Mouse (Mus musculus) brain, embryonic 18.5 days (tissue): ENCODE measurements around the gene Auts2.

Experiments used
- DNase-seq: peaks from one replicate; pipeline ENCODE4 v3.0.0-alpha.2; 2012; ENCODE audit warnings: low read depth, low spot score

Gene Auts2

DNA sequence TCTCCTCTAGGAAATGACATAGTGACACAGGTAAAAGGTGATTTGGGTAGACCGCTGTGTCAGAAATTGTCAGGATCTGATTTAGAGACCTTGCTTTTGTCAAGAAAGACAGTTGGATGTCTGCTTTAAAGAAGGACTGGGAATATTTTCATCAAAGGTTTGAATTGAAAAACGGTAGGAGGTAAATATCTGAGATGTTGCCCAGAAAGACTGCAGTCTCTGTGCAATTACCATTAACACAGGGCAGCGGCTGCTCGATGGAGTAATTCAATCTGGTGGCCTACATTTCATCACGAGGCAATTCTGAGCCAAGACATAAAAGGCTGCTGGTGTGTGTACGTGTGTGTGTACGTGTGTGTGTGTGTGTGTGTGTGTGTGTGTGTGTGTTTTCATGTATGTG lies 529.8 kb downstream of the Auts2 start:
- DNase-seq, result no peak

DNA sequence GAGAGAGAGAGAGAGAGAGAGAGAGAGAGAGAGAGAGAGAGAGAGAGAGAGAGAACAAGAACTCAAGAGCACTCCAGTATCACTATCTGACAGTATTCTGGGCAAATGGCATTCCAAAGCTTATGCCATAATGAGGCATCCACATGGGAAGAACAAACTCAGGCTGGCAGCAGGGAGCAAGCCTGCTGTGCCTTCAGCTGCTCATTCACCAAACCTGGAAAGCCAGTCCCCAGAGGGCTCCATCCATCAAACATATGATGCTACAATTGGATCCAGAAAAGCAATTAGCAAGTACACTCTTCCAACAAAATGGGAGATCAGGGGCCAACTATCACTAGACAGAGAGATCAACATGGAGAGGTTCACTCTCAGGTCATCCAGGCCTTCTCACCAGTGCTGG lies 531.3 kb downstream of the Auts2 start:
- DNase-seq, result peak; percentile 45

DNA sequence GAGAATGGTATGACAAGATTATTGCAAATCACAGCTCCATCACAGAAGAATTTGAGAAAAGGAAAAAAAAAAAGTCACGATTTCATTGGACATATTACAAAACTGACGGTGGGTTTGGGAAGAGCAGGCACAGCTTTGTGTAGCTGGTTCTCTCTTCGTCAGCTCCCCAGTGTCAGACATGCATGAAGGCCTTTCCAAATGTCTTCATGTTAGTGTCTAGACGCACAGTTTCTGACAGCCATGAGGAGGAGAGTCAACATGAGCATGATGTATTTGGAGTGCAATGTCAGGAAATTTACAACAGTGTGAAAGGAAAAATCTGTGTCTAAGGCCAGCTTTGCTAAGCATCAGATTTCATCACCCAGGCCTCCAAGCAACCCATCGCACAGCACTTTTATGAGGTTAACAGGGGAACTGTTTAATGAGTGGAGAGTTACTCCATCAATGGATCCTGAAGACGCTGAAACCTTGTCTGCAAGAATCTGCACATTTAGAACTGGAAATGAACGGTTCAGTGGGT lies 534.4 kb downstream of the Auts2 start:
- DNase-seq, result peak; percentile 59

DNA sequence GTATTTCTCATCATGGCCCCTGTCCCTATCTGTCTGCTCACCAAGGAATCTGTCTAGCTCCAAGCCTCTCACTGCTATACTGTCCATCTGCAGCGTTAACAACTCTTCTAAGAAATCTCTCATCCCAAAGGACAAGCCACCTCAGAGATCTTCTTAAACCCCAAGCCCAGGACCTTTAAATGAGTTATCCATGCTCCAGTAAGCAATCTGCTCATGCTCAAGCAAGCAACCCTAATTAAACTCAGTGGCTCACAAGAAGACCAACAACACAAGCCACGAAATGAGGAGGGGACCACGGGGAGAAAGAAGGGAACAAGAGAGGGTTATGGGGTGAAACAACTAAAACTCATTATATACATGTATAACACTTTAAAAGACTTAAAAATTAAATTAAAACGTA lies 535.2 kb downstream of the Auts2 start:
- no peak for DNase-seq

DNA sequence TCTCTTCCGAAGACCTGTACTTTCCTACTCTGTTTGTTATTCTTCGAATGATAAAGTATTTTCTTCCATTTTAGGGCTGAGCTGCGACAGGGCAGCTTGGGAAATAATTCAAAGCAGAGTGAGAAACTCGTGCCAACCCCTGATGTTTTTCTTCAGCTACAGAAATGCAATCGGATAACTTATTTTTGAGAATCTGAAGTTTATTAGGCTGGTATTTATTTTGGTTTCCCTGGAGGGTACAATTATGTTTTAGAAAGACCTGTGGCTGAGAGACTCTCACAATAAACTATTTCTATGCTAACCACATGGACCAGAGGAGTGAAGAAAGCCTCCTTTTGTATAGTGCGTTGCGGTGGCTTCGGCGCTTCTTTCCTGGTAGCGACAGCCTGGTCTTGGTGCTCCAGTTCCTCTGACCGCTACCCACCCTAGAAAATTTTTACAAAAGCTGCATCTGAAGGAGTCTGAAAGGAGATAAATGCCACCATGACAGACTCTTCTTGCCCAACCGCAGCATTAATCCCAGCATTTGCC lies 550.4 kb downstream of the Auts2 start:
- no peak for DNase-seq

DNA sequence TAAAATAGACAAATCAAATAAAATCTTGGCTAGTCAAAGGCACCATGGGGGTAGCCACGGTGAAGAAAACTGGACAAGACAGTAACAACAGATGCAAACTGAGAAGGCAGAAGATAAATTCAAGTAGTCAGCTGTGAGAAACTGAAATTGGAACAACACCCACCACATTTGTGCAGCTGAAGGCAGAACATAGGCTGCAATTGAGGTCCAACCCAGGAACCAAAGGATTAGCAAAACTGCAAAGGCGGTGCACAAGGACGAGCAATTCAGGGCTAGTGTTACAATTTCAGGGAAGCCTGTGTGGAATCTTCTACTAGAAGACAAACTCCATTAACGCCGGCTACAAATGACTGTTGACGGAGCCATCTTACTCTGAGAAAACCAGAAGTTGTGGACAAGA lies 550.9 kb downstream of the Auts2 start:
- no peak for DNase-seq

DNA sequence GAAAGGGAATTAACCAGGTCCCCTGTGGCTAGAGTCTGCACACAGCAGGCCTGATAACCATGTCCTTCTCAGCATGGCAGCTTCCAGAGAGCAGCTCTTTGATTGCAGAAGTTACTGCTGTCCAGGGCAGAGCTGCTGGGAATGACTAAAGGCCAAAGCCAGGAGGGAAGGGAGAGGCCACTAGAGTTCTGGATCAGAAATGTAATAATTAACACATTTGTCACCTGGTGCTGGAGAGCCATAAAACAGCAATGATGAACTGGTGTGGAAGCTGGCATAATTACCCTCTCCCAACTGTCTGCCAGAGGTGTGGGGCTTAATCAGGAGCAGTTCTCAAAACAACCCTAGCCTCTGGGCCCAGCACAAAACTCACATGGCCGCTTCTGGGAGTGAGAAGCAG lies 552.6 kb downstream of the Auts2 start:
- no peak for DNase-seq

DNA sequence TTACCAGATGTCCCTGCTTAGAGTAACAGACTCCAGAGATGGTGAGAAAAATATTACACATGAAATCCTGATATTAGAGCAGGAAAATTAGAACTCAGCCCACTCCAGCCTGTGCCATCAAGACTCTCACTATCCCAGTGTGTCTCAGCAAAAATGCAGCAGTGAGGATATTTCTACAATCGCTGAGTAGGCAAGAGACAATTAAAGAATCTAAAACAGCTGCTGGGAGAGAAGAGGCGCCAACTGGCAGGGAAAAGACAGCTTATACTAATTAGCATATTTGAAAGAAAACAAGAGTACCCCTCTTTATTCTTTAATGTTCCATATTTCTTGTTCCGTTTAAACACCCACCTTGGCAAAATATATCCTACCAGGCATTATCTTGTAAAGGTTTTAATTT lies 561.7 kb downstream of the Auts2 start:
- no peak for DNase-seq

DNA sequence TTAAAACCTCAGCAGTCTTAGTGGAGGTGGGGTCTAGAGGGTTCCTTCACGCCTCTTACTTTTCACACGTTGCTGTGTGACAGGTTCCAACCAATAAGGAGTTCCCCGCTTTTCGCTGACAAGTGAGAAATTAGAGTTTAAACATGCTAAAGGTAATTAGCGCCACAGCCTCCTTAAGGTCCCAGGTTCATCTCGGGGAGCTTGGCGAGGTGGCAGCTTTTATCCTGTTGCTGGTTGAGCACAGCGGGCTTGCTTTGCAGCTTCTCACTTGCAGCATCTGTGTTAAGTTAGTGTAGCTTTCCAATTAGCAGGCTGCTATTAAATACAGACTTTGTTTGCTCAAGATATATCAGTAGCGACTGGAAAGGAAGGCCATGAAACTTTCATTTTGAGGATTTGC lies 564.2 kb downstream of the Auts2 start:
- DNase-seq, result no peak

DNA sequence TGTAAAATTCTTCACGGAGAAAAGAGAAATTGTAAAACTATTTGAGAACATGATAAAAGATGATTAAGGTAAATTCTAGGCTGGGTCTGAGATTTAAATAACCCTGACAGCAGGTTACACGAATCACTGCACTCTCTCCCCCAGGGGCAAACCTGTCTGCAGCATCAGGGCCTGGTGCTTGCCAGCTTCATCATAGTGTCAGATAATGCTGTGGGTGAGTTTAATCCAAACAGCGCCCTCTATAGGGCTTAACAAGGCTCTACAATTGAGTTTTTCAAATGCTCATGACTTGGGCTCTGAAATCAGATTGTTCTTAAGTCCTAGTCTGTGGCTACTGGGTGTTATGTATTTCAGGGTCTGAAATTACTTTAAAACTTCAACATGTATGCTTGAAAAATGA lies 565.6 kb downstream of the Auts2 start:
- DNase-seq, result no peak

DNA sequence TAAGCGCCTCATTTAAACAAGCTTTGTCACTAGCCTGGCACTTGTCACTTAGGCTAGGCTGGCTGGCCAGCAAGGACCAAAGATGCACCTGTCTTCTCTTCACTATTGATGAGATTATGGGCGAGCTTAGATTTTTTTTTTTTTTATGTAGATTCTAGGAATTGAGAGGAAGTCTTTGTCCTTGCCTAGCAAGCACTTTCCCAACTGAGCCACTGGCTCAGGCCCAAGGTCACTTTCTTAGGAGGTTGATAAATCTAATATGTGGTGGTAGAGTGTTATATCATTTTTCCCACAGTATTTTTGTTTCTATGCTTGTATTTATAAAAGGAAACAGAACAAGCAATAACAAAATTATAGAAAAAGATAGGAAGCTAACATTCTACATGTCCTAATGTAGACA lies 571.2 kb downstream of the Auts2 start:
- DNase-seq, result no peak

DNA sequence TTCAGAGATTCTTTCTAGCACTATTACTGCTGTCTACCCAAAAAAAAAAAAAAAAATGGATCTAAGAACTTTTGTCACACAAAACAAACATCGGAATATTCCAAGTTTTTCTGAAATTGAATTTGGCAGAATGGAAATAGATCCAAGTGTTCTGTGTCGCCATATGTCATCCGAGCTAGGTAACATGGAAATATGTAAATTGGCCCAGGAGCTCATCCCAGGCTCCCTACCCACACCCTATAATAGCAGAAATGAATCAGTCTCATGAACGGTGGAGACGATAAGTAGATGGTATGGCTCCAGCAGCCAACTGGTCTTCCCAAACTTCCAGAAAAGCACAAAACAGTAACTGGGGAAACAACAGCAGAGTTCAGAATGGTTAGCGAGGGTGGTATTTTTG lies 577.6 kb downstream of the Auts2 start:
- no peak for DNase-seq

DNA sequence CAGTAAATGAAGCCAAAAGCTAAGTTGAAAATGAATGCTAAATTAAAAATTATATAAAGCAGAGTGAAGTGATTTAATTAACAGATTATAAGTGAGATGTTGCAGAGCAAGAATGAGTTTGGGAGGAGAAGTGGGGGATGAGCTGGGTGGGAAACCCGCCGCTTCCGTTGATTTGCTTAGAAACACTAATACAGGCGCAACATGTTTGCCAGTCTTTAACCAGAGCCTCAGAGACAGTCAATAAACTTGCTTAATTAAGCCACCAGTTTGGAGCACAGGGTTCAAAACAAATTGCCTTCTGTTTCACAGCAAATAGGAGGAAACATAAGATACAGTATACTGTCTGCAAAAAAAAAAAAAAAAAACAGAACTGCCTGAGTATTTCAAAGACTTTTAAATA lies 579.6 kb downstream of the Auts2 start:
- no peak for DNase-seq

DNA sequence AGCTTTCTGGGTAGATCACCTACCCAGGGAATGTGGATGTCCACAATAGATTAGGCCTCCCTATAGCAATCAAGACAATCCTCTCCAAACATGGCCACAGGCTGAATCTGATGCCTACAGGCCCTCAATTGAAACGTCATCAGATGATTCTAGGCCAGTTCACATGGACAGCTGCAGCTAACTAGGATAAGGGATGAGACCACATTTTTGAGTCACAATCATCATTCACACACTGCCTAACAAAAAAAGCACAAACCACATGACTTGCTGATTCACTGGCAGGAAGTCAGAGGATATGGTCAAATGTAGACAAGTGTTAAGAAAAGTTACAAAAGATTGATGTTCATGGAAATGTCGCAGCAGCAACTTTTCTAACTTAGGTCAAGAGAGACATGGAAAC lies 581.3 kb downstream of the Auts2 start:
- DNase-seq, result no peak

DNA sequence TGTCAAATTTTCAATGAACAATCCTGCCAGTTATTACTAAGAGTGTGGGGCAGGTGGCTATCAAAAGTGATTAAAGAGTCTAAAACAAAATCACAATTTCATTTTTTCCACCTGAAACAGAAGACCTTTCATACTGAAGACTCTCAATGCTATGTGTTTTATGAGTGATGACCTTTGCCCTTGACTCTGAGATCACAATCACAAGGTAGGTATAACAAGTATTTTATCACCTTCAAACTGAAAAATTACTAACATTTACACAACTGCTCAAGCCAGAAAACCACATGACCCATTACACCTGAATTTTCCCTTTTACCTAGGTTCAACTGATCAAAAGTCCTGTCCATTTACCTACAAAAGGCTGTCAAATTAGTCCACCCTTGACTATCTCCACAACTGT lies 582.7 kb downstream of the Auts2 start:
- DNase-seq, result no peak

DNA sequence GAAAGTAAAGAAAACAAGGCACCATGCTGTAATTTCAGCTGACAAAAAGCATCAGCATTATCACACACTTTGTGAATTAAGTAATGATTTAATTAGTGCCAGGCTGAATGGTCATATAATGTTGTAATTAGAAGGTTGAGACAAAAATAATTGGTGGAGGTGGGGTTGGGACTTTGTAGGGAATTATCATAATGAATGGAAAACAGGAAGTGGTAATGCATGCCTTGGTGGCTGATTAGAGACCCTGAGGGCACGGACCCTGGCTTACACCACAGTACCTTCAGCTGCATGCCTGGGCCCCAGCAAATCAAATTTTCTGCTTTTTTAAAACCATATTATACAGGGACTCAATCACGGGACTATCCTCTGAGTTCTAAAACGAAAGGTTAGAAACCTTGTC lies 586.1 kb downstream of the Auts2 start:
- no peak for DNase-seq

DNA sequence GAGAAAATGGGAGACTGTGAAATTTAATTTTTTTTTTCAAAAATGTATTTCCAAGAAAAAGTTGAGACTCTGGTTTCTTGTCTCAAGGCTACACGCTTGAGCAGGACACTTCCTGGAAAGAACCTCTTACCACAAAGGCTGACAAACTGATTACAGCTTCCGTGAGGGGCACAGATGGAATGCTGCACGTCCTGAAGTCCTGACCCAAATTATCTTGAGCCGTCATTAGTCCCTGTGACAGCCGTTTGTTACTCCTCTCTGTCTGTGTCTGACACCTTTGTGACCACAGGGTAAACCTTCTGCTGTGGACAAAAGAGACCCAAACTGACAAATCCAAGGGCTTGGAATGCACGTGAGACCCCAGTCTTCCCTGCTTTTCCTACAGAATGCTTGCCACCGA lies 587.1 kb downstream of the Auts2 start:
- no peak for DNase-seq

DNA sequence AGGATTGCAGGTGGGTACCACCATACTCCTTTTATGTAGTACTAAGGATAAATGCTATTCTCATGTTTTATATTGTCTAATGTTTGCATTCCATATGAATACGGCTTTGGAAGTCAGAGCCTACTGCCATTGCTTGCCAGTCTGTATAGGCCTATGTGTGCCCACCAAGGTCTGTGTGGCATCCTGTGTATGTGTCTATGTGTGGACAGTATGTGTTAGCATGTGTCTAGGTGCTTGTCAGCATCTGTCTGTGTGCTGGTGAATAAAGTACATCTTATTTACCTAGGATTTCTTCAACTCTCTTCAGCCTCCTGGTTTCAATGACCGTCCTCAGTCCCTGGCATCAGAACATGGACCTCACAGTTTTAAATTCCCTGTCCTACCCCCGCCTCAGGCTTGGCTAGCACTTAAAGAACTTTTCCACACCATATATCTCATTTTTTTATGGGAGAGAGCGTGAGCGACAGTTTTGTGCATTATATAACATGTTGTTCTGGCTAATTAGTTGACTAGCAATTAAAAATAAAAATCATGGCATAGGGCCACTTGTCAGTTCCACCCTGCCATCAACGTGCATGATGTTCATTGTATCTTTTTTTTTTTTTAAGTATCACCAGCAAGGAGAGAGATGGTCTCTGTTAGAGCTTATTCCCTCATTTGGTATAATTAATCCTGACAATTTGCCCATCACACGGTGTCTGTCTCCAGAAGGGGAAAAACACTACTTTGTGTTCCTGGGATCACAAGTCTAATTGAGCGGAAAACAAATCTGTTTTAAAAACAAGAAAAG lies 587.7 kb downstream of the Auts2 start:
- DNase-seq, result no peak

DNA sequence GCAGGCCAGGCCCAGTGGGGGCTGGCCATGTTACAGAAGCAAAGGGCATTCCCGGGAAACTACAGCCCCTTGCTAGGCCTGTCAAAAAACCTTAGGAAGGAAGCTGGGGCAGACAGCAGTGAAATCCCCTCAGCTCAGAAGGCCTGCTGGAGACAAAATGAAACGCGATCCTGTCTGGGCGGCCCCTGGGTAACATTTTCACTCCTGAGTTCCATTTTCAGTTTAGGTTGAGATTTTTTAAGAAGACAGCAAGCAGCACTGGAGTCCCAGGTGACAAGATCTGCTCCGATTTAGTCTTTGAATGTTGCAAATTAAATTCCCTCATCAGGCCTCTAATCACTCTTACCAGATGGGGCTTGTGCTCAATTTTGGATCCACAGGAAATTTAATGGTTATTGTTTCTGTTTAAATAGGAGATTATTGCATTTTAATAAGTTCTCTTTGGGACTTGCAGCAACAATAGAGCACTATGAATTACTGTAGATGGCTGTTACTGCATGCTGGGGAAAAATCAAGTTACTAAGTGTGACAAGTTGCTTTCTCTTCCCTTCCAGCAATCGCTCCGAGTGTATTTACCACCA lies 594.5 kb downstream of the Auts2 start:
- no peak for DNase-seq

DNA sequence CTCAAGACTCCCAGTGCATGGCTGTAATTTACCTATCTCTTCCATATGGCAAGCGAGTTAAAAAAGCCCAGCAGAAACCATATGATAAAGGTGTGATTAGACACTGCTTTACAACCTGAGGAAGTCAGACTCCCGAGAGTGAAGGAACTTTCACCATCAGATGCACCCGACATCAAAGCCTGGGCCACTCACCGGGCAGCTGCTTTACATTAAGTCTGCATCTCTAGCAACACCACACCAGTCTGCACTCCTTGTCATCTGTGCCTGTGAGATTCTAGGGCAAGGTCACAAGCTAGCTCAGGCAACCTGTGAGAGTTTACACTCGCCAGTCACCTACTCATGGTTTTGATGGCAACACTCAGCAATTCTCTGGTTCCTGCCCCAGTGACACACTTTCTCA lies 596.3 kb downstream of the Auts2 start:
- no peak for DNase-seq

DNA sequence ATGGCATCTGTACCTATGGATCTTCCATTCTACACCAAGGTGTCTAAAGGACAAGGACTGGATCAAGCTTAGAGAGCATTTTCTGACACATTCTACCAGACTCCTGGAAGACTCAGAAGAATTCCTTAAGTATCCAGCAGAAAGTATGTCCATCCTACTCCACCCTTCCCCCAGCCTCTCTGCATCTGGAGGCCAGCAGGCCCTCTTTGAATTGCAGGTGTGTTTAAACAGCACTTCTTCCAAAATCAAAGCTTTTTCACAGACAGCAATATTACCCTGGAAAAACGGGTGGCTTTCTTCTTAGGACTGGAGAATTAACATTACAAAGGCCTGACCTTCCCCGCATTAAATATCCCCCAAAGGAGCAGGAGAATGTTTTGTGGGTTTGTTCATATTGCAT lies 598.4 kb downstream of the Auts2 start:
- no peak for DNase-seq

DNA sequence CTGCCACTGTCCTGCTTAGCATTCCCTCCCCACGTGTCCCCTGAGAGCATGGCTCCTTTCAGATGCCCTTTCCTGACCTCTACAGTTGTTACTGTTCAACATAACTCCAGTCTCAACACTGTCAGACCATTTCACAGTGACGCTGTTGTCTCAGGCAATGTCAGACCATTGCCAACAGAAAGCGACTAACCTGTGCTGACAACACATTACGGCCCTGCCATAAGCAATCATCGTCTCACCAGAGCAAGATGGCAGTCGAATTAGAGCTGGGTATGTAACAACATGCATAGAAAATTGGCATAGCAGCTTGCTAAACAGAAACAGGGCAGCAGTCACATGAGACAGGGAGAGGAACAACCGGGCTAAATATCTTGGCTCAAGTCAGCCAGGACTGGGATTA lies 614.4 kb downstream of the Auts2 start:
- DNase-seq, result no peak

DNA sequence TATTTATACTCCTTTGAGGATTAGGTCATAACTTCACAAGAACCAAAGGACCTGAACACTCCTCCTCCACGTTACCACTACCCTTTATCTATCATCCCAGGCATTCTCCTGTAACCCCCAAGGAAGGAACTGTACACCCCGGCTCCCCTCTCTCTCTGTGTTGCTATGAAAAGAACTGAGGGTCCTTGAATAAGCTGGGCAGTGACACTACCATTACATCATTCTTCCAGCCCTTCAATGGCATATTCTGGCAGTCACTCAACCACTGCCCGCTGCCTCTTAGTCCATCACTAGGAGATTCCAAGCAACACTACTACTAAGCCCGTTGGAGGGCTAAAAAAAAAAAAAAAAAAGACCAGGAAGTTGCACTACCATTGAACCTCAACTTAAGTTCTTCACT lies 620.4 kb downstream of the Auts2 start:
- no peak for DNase-seq
